Mouse (Mus musculus) cerebellum, adult 9-10 months (tissue): ENCODE measurements at regions not wholly inside any gene's neighbourhood (a gene's known extent, or its start where the extent isn't known, plus 50 kb on each side); places are given as distances from the start of the nearest gene placed in this dataset.

ENCODE experiments used
- DNase-seq: peaks from one replicate; pipeline ENCODE4 v3.0.0; 2022

DNA sequence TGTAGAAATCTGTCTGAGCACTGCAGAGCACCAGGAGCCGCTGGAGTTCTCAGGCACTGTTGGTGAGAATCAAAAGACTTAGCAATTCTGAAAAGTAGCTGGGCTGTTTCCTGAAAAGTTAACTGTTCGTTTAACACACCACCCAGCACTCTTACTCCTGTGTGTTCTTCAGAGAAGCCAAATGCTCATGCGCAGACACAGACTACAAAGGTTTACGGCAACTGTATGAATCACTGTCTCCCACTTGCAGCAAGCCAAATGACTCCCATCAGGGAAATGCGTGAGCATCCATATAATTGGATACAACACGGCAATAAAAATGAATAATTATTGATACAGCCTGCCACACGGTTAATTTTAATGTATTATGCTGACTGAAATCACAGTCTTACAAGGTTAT, 220.0 kb upstream of the N4bp1 start:
- DNase-seq: no peak

DNA sequence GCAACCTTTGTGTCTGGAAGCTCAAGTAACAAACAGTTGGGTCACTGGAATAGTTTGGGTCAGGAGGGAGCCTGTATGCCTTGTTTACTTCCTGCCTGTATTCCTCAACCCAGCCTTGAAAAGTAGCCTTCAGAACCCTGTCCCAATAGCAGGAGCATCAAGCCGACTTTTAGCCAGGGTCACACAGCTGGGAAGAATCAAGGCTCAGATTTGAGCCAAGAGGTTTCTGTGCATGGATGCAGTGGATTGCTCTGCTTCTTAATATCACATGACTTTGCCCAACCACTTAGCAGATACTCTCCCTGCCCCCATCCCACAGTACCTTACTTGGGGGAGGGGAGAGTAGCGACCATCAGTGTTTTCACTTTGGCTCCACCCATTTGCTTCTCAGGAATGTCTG, 210.2 kb upstream of the N4bp1 start:
- DNase-seq: no peak

- no peak for DNase-seq
Measured at GRCm38 (mm10) chr8:87094685-87095084, 209.6 kb upstream of the N4bp1 start.

DNA sequence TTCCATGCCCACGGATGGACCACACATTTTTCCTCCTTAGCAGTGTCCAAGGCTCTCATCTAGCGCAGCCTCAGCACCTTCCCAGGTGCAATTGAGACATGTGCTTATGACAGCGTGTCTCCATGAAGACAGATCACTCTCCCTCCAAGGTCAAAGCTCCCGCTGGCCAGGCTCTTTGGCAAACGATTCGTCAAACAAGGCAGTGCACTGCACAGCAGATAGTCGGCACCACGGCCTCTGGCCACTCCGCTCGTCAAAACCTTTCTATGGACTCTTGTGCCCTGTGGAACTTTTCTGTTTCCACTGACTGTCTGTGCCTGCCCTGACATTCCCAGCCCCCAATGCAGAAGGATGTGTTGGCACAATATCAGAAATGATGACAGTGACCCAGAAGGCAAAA, 208.7 kb upstream of the N4bp1 start:
- DNase-seq: no peak

- no peak for DNase-seq
Measured at GRCm38 (mm10) chr8:87093081-87093480, 208.0 kb upstream of the N4bp1 start.

DNA sequence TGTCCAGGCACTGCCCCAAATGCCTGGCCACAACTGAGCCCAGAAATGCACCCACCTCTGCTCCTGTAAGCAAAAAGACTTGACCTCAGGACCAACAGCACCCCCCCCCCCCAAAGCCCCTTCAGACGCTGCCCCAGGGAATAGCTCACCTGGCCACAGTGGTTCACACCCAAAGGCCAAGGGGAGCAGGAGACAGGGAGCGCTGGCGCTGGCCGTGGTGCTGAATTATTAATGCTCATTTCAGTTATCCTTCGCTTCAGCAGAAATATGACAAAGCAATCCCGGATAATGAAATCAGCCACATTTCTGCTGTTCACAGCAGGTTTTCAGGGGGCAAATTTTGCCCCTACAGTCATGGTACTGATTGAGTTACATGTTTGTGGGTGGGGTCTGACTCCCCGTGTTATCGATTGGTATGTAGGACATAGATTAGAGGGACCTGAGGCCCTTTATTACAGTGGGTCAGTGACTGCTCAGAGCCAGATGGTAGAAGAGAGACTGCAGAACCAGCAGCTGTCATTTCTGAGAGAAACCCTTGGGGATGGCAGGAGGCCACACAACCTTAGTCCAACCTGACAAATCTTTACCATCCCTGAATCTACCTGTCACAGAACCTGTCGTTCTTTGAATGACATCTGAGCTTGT, 202.5 kb upstream of the N4bp1 start:
- peak; percentile 80 for DNase-seq

- no peak for DNase-seq
Measured at GRCm38 (mm10) chr8:87078260-87078659, 193.2 kb upstream of the N4bp1 start.

DNA sequence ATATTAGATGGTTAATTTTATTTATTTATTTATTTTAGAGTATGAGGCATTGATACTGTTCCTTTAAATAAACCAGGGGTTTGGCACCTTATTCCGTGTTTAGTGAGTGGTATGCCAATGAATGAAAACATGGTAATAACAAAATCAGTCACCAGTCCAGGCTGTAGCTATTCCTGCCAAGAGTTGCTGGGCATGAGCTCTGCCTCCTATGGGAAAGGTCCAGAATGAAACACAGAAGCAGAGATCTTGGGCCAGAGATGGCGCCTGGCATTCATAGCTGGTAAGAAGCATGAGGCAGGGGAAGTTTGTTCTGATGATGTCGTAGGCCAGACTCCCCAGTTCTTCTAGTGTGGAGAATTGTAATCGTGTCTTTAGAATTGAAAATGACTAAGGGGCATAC, 190.9 kb upstream of the N4bp1 start:
- no peak for DNase-seq

DNA sequence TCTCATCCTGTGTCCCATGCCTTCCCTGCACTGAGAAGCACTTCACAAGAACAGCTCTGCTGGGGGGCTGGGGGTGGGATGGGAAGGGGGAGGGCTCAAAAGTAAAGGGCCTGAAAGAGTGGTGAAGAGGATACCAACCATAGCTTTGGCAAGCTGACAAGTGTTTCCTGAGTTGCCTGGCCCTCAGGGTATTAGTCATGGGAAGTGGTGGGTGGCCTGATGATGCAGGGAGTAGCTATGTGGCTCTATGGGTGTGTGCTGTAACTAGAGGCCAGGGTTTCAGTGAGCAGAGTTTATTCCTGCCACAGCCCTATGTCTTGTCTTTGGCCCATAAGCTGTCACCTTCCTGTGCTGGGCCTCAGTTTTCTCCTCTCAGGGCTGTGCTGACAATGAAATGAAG, 186.2 kb upstream of the N4bp1 start:
- DNase-seq: no peak

DNA sequence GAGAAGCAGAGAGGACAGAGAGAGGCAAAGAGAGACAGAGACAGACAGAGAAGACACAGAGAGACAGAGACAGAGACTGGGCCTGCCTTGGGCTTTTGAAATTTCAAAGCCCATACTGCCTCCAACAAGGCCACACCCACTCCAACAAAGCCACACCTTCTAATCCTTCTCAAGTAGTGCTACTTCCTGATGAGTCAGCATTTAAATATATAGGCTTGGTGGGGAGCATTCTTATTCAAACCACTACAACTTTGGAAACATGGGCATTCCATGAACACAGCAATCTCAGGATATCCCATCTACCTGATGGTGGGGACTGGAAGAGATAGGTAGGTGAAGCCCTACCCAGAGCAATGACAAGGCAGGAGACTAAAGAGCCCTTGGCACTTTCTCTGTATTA, 182.0 kb upstream of the N4bp1 start:
- no peak for DNase-seq

DNA sequence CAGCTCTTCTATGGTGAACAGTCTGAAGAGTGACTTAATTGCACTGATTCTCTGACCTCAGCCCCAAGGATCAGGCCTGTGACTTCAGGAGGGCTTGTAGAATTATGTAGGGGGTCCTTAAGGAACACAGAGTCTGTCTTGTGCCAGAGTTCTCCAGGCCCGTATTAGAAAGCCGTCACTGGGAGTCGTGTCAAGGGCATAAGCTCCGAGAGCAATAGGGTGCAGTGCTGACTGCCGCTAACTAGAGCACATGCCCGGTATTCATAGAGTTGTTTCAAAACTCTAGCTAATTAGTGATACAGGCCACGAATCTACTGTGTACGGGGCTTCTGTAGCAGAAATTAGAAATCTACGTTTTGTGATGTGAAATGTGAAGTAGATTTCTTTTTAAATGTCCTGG, 179.7 kb upstream of the N4bp1 start:
- DNase-seq: no peak

- DNase-seq: peak; percentile 45
Measured at GRCm38 (mm10) chr8:87064250-87064747, 179.2 kb upstream of the N4bp1 start.

GRCm38 (mm10) chr8:87063588-87063987, 178.5 kb upstream of the N4bp1 start:
- no peak for DNase-seq

GRCm38 (mm10) chr8:87049746-87050145, 164.7 kb upstream of the N4bp1 start:
- DNase-seq: peak; percentile 80

DNA sequence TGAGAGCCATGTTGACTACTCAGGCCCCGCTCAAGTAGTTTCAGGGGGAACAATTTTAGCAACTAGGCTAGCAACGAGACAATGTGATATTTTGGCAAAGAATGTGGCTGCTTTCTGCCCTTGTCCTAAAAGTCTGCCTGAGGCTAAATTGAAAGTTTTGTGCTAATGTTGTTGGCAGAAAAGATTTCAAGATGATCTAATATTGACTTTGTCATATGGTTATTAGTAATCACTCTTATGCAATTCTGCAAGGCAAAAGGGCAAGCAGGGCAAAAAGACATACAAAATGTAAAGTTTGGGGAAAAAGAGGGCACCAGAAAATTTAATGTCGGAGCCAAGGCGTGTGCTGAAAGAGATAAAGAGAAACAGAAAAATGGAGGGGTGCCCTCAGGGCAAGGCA, 164.1 kb upstream of the N4bp1 start:
- no peak for DNase-seq

- no peak for DNase-seq
Measured at GRCm38 (mm10) chr8:87046590-87046989, 161.5 kb upstream of the N4bp1 start.

GRCm38 (mm10) chr8:87043016-87043415, 158.0 kb upstream of the N4bp1 start:
- DNase-seq: no peak

GRCm38 (mm10) chr8:87037620-87038380, 152.7 kb upstream of the N4bp1 start:
- DNase-seq: peak; percentile 36

DNA sequence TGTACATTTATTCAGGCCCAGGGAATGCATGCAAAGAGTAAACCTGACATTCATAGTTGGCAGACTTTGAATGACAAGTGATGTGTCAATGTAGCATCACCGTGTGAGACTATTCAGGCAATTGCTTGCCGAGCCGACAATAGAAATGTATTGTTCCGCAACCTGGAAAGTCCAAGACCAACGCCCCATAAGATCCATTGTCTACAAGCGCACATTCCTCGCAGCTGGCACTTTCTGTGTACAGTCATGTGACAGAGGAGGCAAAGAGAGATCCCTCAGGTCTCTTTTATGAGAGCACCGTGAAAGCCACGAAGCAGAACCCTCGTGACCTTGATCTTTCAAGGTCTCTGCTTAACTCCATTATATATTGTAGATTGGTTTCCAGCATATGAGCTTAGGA, 150.9 kb upstream of the N4bp1 start:
- DNase-seq: no peak

GRCm38 (mm10) chr8:87028171-87028570, 143.1 kb upstream of the N4bp1 start:
- DNase-seq: no peak

DNA sequence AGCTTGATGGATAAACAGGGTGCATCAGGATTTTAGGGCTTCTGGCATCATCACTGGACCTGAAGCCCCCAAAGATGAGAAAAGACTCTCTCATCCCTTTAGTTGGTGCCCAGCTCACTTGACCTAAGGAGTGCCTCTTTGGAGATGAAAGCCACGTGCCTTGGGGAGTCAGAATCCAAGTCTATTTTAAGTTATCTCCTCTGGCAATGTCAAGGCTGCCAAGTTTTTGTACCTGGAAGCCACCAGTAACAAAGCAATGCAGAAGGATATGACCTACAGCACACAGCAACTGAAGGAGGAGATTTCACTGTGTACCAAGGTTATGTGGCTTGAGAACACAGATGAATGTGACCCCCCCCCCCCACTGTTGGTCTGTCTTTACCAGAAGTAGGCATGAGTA, 140.9 kb upstream of the N4bp1 start:
- no peak for DNase-seq

GRCm38 (mm10) chr8:87019795-87020194, 134.7 kb upstream of the N4bp1 start:
- DNase-seq: no peak

DNA sequence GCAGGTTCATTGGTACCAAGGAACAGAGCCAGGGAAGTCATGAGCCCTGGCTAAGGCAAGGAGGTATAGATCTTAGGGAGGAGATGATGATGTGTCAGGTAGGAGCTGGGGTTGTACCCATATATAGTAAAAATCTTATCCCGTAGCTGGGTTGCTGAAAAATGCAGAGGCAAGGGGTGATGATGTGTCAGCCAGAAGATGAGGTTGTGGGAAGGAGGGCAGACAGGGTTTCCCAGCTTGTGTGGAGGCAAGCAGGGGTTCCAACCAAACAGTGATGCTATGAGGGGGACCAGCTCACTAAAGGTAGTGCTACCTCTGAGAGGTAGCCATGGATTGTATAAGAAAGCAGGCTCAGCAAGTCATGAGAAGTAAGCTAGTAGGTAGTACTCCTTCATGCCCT, 90.5 kb upstream of the N4bp1 start:
- DNase-seq: no peak

DNA sequence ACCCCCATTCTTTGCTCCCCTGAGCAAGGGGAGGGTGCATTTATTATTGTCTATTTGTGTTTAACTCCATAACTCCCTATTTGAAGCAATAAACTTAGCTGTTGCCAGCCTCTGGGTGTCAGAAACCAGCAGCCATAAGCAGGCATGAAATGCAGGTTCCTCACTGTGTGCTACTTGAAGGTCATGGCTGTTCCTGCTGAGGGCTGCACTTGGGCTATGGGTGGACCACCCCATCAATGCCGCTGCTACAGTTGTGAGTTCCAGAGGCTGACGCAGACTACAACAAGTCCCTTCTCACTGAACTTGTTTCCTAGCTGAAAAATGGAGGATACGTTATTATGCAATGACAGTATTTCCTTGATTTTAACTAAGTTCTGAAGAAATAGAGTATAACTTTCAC, 86.7 kb upstream of the N4bp1 start:
- DNase-seq: no peak

- DNase-seq: no peak
Measured at GRCm38 (mm10) chr8:86969051-86969450, 84.0 kb upstream of the N4bp1 start.
